Comparison of ENCODE assay signal across 17 mouse cellular contexts in genomic region chr7:28348601-28349000, GRCm38 (mm10). TPM values are rescaled to one million over a fixed set of nuclear protein-coding genes. Genes with fewer than 3 reads are reported as not detected.
DNase-seq lines count a peak whose midpoint lies in the region; ATAC-seq lines count a peak whose summit lies in the region.
"Had no signal": no experiment of that assay in that cellular context is flagged by ENCODE, and none has a peak within 500 bp of the region (broad histone marks: within the 10 kb centered on the region; RNA-seq: fewer than 3 reads in every experiment).

No protein-coding gene starts in this region.

- H3K36me3 ChIP-seq in kidney, embryonic 16.5 days (ENCODE audit: insufficient read depth, low read length): peaks cover 18% of the 10 kb centered on the region
- peaks cover 5% of the 10 kb centered on the region for H3K36me3 ChIP-seq in embryonic facial prominence, embryonic 11.5 days (replicated peaks; ENCODE audit: control insufficient read depth, insufficient read depth, low read depth, low read length)
- peaks cover 23% of the 10 kb centered on the region for H3K36me3 ChIP-seq in limb, embryonic 10.5 days

- 0 out of 2 replicates have a peak overlapping the region, but pooled peaks have one; percentile 9 for H3K9ac ChIP-seq in kidney, embryonic 16.5 days (replicated peaks; ENCODE audit: low read length)
- H3K9ac ChIP-seq in embryonic facial prominence, embryonic 11.5 days (replicated peaks; ENCODE audit: low read length): no peak overlapping the region
- H3K9ac ChIP-seq: kidney, embryonic 15.5 days; liver, embryonic 15.5 days; neural tube, embryonic 12.5 days had no signal

- 83% methylated on average over 7 of the region's 7 CpGs for WGBS in kidney, embryonic 16.5 days
- 89% methylated on average over 7 of the region's 7 CpGs for WGBS in embryonic facial prominence, embryonic 11.5 days
- 87% methylated on average over 7 of the region's 7 CpGs for WGBS in limb, embryonic 10.5 days

- H3K4me3 ChIP-seq in kidney, embryonic 16.5 days (ENCODE audit: low read length): no peak overlapping the region
- H3K4me3 ChIP-seq in embryonic facial prominence, embryonic 11.5 days (ENCODE audit: low read depth, low read length): no peak overlapping the region
- no peak overlapping the region for H3K4me3 ChIP-seq in limb, embryonic 10.5 days
- H3K4me3 ChIP-seq: kidney, embryonic 15.5 days; liver, embryonic 15.5 days; neural tube, embryonic 12.5 days had no signal

- H3K4me2 ChIP-seq in kidney, embryonic 16.5 days (replicated peaks; ENCODE audit: low read depth, low read length): no peak overlapping the region
- H3K4me2 ChIP-seq in embryonic facial prominence, embryonic 11.5 days (ENCODE audit: low read depth, low read length): no peak overlapping the region
- H3K4me2 ChIP-seq: kidney, embryonic 15.5 days; liver, embryonic 15.5 days; neural tube, embryonic 12.5 days had no signal

- ATAC-seq in cerebellum, adult (ENCODE audit: insufficient number of reproducible peaks, low FRiP score, low TSS enrichment): no peak
- no peak for ATAC-seq in kidney, embryonic 16.5 days (ENCODE audit: low FRiP score, low TSS enrichment)
- ATAC-seq in embryonic facial prominence, embryonic 11.5 days (replicated peaks; ENCODE audit: insufficient number of reproducible peaks, low FRiP score, low TSS enrichment, low read depth): no peak
- ATAC-seq: forebrain, embryonic 16.5 days had no signal

- no peaks in the 10 kb centered on the region for H3K27me3 ChIP-seq in kidney, embryonic 16.5 days (ENCODE audit: insufficient read depth, low read length)
- no peaks in the 10 kb centered on the region for H3K27me3 ChIP-seq in embryonic facial prominence, embryonic 11.5 days (ENCODE audit: control insufficient read depth, insufficient read depth, low read length)
- no peaks in the 10 kb centered on the region for H3K27me3 ChIP-seq in limb, embryonic 10.5 days (ENCODE audit: low read depth, poor library complexity, severe bottlenecking)
- H3K27me3 ChIP-seq: kidney, embryonic 15.5 days; liver, embryonic 15.5 days; neural tube, embryonic 12.5 days had no signal

- H3K27ac ChIP-seq in kidney, embryonic 16.5 days (ENCODE audit: low read length): no peak overlapping the region
- H3K27ac ChIP-seq in embryonic facial prominence, embryonic 11.5 days (replicated peaks; ENCODE audit: low read depth, low read length): no peak overlapping the region
- H3K27ac ChIP-seq in limb, embryonic 10.5 days: no peak overlapping the region
- H3K27ac ChIP-seq: kidney, embryonic 15.5 days; neural tube, embryonic 12.5 days had no signal

- DNase-seq in cerebellum, postnatal 14 days: peak; percentile 21 to 43
- DNase-seq in kidney, postnatal 4 days: no peak
- DNase-seq in 416B (ENCODE audit: low read depth): peak; percentile 62
- peak; percentile 53 for DNase-seq in embryonic facial prominence, embryonic 11.5 days (ENCODE audit: low spot score)
- no peak for DNase-seq in limb, embryonic 10.5 days (ENCODE audit: low spot score)
- DNase-seq in heart, postnatal 36 days: no peak
- DNase-seq: adrenal gland, adult 2 months; B cell, adult 2 months; heart, postnatal 4 days; right cerebral cortex, adult 18-20 months; thymus, postnatal 25 days had no signal

- no peaks in the 10 kb centered on the region for H3K9me3 ChIP-seq in kidney, embryonic 16.5 days (ENCODE audit: low read length)
- H3K9me3 ChIP-seq in embryonic facial prominence, embryonic 11.5 days (replicated peaks; ENCODE audit: control insufficient read depth, low read length): no peaks in the 10 kb centered on the region
- H3K9me3 ChIP-seq in limb, embryonic 10.5 days (replicated peaks): no peaks in the 10 kb centered on the region
- H3K9me3 ChIP-seq: kidney, embryonic 15.5 days; liver, embryonic 15.5 days; neural tube, embryonic 12.5 days had no signal

- intact Hi-C loops in heart, postnatal 36 days (cut with DNase I): no loop called here

- H3K4me1 ChIP-seq in kidney, embryonic 16.5 days (ENCODE audit: insufficient read depth, low read length): peaks cover 15% of the 10 kb centered on the region
- no peaks in the 10 kb centered on the region for H3K4me1 ChIP-seq in embryonic facial prominence, embryonic 11.5 days (ENCODE audit: control insufficient read depth, insufficient read depth, low read length)
- peaks cover 23% of the 10 kb centered on the region for H3K4me1 ChIP-seq in limb, embryonic 10.5 days

RNA-seq across cellular contexts. Expression of gene Rps16, which starts 1.9 kb away (rescaled TPM):
- 840 and 918 TPM in 2 replicates for polyA plus RNA-seq in kidney, embryonic 16.5 days (2015; fragmentation: Nextera tagmentation; extraction: Ambion mirVana)
- 988 and 991 TPM in 2 replicates for polyA plus RNA-seq in embryonic facial prominence, embryonic 11.5 days (2014; fragmentation: Nextera tagmentation; extraction: Ambion mirVana)
- polyA plus RNA-seq in limb, embryonic 10.5 days (2016; fragmentation: Nextera tagmentation; extraction: Ambion mirVana): 972 and 1,174 TPM in 2 replicates
- 100 to 1,000 TPM; 494 to 516 TPM for total RNA-seq in heart, postnatal 36 days (2021)

RNA-seq across cellular contexts. Expression of gene Supt5, which starts 10.1 kb away (rescaled TPM):
- polyA plus RNA-seq in kidney, embryonic 16.5 days (2015; fragmentation: Nextera tagmentation; extraction: Ambion mirVana): 106 and 109 TPM in 2 replicates
- polyA plus RNA-seq in embryonic facial prominence, embryonic 11.5 days (2014; fragmentation: Nextera tagmentation; extraction: Ambion mirVana): 72.3 and 73.9 TPM in 2 replicates
- 123 and 124 TPM in 2 replicates for polyA plus RNA-seq in limb, embryonic 10.5 days (2016; fragmentation: Nextera tagmentation; extraction: Ambion mirVana)
- total RNA-seq in heart, postnatal 36 days (2021): 10 to 100 TPM; 56.8 to 62.8 TPM

RNA-seq across cellular contexts. Expression of gene Plekhg2, which starts 23.8 kb away (rescaled TPM):
- 69.1 and 83.3 TPM in 2 replicates for polyA plus RNA-seq in kidney, embryonic 16.5 days (2015; fragmentation: Nextera tagmentation; extraction: Ambion mirVana)
- 38.8 and 50.0 TPM in 2 replicates for polyA plus RNA-seq in embryonic facial prominence, embryonic 11.5 days (2014; fragmentation: Nextera tagmentation; extraction: Ambion mirVana)
- polyA plus RNA-seq in limb, embryonic 10.5 days (2016; fragmentation: Nextera tagmentation; extraction: Ambion mirVana): 90.5 and 118 TPM in 2 replicates
- total RNA-seq in heart, postnatal 36 days (2021): 10 to 100 TPM; 15.1 to 15.8 TPM

RNA-seq across cellular contexts. Expression of gene Zfp36, which starts 31.5 kb away (rescaled TPM):
- polyA plus RNA-seq in kidney, embryonic 16.5 days (2015; fragmentation: Nextera tagmentation; extraction: Ambion mirVana): 16.1 and 18.4 TPM in 2 replicates
- 4.7 and 5.5 TPM in 2 replicates for polyA plus RNA-seq in embryonic facial prominence, embryonic 11.5 days (2014; fragmentation: Nextera tagmentation; extraction: Ambion mirVana)
- 7.5 and 7.9 TPM in 2 replicates for polyA plus RNA-seq in limb, embryonic 10.5 days (2016; fragmentation: Nextera tagmentation; extraction: Ambion mirVana)
- 10 to 100 TPM; 14.7 to 29.0 TPM for total RNA-seq in heart, postnatal 36 days (2021)

RNA-seq across cellular contexts. Expression of gene Timm50, which starts 36.7 kb away (rescaled TPM):
- polyA plus RNA-seq in kidney, embryonic 16.5 days (2015; fragmentation: Nextera tagmentation; extraction: Ambion mirVana): 162 and 169 TPM in 2 replicates
- 172 and 177 TPM in 2 replicates for polyA plus RNA-seq in embryonic facial prominence, embryonic 11.5 days (2014; fragmentation: Nextera tagmentation; extraction: Ambion mirVana)
- 223 and 243 TPM in 2 replicates for polyA plus RNA-seq in limb, embryonic 10.5 days (2016; fragmentation: Nextera tagmentation; extraction: Ambion mirVana)
- 10 to 100 TPM; 58.9 to 66.3 TPM for total RNA-seq in heart, postnatal 36 days (2021)

Comparison
In these comparisons a context has a peak if more than half of its experiments do, and no peak if none do; other contexts are left out.
1. DNase-seq: peak in cerebellum, postnatal 14 days (2 of 2), 416B (single experiment) and embryonic facial prominence, embryonic 11.5 days (single experiment); none in kidney, postnatal 4 days (0 of 2), limb, embryonic 10.5 days (single experiment) and heart, postnatal 36 days (0 of 2).